Mouse (Mus musculus): ENCODE results near the gene Ppil1.

DNA sequence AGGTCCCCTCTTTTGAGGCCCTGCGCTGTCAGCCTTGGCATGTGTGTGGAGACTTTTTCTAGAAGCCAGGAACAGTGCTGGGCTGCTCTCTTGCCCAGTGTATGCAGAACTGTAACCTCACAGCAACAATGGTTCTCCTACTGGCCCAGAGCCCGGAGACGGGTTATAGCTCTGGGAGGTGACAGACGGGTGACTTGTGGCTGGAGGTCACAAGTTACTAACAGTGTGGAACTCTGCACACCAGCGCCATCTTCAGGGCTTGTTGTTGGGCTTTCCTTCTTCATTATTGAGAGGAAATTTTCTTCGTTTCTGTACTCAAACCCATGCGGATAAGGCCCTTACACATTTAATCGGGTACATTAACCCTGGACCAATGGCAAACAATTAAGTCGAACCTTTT, 14.5 kb downstream of the Ppil1 start:
- TF ChIP-seq CTCF (IDR thresholded peaks at IDR 0.05; ENCODE audit: borderline replicate concordance, extremely low read depth, insufficient read depth, insufficient read length), result peak; percentile 16; the same call in 1 of the 2 replicates
- no peak for TF ChIP-seq POLR2A (IDR thresholded peaks at IDR 0.05; ENCODE audit: borderline replicate concordance, extremely low read depth, insufficient read depth, insufficient read length, poor library complexity, severe bottlenecking)
